Mouse (Mus musculus) cerebellum, adult (tissue): Measurements from ENCODE around the gene Tssc4.

ENCODE experiments used
- ATAC-seq: cut with Nextera tagmentation; 2 replicates; pipeline ENCODE4 v1.9.2; 2017; ENCODE audit warnings: mild to moderate bottlenecking, moderate library complexity, mixed read lengths; ENCODE audit not compliant: insufficient number of reproducible peaks, low FRiP score, low TSS enrichment

Gene Tssc4

DNA sequence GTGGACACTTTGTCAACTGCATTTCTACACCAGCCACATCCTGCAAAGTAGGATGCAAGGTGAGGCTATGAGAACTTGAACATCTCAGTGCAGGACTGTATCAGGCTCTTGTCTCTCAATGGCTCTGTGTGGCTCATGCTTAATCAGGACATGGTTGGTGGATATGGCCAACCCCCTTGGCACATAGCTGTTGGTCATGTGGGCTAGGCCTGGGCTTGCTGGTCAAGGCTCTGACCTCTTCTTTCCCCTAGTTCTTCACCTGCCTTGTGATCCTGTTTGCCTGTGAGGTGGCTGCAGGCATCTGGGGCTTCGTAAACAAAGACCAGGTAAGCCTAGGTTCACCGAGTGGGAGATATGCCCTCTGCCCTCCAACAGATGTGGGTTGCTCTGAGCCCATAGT lies 3.4 kb upstream of the Tssc4 start:
- ATAC-seq, result no peak

DNA sequence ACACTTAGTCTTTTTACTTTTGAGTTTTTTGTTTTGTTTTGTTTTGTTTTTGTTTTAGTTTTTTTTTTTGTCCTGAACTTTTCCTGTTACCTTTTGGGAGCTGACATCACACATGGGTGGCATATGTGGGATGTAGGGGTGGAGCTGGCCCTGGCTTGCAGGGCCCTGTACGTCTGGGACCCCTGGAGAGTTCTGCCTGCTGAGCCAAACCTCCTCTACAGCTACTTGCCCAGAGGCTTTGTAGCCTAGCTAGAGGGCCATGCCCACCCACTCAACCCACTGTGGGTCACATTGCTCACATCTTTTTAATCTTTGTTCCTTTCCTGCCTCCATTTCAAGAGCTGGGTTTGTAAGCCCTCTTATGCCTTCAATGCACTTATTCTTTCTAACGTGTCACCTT lies 1.6 kb upstream of the Tssc4 start:
- ATAC-seq, result no peak

DNA sequence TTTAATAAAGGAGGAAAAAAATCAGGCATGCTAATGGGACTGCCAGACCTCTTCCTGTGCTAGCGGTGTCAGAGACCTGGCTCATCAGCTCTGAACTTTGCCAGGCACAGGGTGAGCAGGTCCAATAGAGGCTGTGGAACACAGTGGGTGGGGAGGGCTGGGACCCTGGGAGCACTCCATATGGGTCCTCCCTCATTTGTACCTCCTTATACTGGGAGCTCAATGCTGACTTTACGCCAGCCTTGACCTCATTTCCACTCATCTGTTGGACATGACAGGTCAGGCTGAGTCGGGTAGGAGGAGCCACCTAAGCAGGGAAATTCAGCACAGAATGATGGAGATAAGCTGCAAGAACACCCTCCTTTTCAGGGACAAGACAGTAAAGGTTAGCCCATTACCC lies 1.2 kb upstream of the Tssc4 start:
- no peak for ATAC-seq

DNA sequence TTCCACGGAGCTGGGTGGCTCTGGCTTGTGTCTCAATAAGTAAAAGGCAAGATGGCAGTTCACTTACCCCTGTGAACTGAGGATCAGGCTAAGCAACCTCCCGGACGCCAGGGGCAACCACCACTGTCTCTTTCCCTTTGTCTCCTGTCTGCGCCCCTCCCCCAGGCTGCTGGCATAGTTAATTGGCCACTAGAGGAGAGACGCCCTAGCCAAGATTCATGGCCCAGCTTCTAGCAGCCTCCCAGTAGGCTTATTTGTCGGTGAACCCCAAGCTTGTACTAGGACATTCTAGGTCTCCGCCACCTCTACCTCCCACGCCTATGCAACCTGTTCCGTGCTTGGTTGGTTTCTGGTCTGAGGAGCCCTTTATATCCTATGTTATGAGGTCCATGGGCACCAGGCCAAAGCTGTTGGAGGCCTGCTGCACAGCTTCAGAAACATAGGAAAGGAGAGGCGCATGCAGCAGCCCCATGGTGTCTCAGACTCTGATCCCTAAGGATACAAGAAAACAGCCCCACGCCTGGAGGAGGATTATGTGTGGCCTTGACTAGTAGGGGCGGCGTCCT lies 650 bp upstream of the Tssc4 start:
- ATAC-seq, result no peak

DNA sequence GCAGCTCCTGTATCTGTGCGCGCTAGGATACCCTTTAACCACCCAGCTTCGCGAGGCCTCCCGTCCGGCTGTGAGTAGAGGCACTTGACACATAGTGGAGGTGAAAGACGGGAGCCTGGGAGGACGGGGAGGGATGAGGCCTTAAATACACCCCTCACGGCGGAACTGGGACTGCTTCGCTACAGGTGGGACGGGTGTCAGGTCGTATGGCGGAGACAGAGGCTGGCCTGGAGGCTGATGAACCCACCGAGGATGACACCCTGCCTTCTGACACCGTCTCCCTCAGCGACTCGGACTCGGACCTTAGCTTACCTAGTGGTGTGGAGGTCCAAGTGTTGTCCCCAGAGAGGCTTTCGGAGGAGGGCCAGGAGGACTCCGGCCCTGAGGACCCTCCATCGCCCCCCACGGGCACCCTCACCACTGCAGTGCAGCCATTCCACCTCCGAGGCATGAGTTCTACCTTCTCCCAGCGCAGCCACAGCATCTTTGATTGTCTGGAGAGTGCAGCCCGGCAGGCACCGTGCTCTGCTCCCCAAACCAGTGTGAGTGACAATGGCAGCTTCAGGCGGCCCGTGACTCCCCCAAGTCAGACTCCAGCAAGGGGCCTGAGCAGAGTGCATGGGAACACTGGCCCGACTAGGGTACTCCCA lies 827 bp downstream of the Tssc4 start:
- ATAC-seq, result no peak

DNA sequence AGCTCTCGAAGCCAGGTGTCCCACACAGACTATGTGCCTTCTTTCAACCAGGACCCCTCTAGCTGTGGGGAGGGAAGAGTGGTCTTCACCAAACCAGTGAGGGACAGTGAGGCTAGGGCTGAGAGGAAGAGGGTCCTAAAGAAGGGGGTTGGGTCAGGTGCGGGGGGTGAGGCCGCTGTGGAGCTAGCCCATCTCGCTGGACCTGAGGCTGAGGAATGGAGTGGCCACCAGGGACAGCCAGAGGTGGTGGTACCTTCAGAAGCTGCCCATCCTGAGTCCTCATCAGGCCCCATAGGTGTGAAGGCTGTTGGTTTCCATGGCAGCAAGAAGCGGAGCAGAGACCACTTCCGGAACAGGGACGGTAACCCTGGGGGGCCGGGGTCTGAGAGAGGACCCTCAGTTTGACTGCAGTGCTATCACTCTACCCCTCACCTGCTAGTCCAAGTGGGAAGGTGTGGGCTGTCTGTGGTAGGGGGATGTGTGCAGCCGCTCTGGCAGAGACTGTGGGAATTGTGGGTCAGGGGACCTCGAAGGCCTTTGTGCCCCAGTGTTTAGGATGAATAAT lies 1.5 kb downstream of the Tssc4 start:
- no peak for ATAC-seq

DNA sequence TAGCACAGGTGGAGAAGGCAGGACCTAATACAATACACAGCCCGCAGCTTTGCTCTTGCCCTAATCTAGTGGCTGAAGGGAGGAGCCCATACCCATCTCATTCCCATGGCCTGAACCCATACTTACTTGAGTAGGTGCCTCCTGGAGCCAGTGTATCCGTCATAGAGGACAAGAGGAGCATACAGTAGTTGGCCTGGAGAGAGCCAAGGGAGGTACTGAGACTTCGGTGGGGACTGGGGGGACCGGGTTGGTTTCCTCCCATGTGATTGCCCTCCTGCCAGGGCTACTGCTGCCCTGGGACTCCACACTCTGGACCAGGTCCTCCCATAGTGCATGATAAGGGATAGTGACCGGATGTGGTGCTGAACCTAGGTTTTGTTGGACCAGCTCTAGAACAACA lies 3.6 kb downstream of the Tssc4 start:
- ATAC-seq, result no peak

DNA sequence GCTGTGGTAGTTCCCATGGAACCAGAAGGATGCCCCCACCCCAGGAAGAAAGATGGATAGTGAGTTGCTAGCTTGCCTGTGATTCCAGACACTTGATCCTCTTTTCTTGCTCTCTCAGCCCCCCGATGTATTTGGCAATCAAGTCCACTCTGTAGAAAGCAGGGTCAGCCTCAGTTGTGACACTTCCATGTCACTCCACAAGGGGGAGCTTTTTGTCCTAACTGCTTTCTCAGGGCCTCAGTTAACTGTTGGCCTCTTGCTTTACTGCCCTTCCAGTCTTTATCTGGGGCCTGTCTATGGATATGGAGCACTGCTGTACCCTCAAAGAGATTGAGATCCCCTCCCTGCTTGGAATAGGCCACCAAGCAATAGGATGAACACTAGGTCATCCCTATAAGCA lies 4.0 kb downstream of the Tssc4 start:
- no peak for ATAC-seq

DNA sequence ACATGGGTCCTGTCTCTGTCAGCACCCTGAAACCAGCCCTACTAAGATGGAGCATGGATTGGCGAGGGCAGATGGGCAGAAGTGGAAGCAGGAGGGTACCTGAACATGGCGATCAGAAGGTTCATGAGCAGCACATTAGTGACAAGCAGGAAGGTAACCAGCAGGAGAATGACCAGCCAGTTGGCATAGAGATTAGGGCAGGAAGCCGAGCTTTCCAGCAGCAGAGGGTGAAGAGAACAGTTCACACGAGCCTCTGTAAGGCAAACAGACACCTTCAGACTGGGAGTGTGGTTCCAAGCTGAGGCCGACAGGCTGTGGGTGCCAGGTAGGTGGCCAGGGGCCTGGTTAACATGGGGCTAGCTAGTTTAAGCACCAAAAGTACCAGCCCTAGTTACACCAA lies 6.3 kb downstream of the Tssc4 start:
- no peak for ATAC-seq

DNA sequence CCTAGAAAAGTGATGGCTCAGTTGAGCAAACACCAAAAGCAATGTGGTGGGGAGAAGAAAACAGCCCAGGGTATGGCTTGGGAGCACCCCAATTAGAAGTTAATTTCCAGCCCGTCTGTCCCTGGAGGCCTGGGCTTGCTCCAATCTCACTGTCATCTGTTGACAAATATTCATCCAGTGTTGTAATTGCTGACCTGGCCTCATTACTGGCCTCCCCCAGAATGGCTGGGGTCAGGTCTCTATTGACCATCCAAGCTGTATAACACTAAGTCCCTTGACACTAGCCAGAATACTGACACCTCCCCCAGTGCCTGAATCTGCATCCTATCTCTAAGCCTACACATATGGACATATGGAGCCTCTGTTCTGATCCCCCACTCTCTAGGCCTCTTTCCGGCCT lies 8.3 kb downstream of the Tssc4 start:
- no peak for ATAC-seq

DNA sequence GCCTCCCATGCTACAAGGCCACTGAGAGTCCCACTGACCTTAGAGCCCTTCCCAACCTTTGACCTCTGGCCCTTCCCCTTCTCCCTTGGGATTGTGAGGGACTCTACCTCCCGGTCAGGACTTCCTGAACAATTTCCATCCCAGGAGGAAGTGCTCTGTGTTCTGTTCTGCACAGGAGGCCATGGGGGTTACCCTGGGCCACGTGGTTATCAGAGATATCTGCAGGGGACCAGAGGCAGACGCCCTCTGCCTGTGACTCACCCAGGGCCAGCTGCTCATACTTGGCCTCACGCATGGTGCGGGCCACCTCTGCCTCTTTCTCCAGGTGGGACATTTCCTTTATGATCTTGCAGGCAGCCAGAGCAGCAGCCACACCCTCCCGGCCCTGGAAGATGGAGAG lies 13.0 kb downstream of the Tssc4 start:
- ATAC-seq, result no peak

DNA sequence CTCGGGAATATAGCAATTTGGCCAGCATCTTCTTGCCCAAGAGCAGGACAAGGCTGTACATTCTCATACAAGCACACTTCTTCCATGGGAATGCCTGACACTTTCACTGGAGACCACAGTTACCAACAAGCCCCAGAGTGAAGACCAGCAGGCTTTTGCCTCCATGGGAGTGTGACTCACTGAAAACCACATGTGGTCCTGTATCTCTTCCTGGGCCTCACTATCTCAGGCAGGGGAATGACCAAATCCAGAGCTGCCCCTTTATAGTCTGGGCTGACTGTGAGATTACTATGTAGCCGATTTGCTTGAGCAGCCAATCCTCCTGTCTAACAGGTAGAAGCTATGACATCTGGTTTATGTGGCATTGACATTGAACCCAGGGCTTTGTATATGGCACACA lies 14.7 kb downstream of the Tssc4 start:
- no peak for ATAC-seq

DNA sequence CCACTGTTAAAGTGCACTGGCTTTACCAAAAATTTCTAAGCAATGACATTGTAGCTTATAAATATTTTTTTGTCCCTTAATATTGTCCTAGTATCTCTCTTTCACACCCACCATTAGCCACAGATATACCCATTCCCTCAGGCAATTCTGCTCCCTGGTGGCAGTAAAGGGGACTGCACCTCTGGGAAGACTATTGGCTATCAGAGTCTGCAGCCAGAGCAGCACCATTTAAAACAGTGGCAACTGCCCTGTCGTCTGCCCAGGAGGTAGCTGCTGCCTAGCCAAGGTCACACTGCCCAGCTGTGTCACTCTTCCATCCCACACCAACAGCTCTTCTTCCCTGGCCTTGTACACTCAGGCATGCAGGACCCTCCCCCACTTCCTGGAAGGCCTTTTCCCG lies 17.3 kb downstream of the Tssc4 start:
- no peak for ATAC-seq

DNA sequence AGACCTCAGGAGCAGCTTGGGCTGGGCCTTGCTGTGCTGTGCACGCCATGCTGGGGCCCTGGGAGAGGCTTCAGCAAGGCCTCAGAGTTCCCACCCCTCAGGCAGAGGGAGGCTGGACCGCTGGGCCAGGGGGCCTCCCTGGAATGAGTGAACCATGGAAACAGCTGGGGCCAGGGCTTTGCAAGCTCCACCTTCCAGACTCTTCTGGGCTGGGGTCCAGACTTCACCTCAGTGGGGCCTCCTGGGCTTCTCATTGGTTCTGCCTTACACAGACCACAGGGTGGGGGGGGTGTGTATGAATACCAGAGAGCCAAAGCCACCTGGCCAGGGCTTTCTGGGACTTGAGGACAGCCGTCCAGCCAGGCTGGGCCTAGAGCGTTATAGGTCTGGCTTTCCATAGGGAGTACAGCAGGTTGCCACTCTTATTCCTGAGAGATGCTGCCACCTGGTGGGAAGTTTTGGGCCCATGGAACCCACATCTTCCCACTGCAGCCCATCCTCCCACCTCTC lies 18.1 kb downstream of the Tssc4 start:
- no peak for ATAC-seq

DNA sequence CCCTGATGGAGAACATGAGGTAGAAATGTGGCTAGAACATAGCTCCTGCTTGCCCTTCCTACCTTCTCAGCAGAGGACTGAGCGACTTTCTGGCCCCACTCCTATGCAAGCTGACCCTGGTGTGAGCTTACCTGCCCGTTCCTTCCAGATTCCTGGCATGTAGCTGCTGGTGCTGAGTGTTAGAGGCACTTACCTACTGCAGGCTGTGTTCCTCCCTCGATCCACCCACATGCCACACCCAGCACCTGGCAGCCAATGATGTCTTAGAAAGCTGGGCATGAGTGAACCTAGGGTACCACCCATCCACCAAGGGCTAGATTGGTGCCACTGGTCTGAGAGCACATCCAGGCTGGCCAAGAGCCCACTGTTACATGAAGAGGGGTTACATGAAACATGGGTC lies 24.8 kb downstream of the Tssc4 start:
- ATAC-seq, result no peak

DNA sequence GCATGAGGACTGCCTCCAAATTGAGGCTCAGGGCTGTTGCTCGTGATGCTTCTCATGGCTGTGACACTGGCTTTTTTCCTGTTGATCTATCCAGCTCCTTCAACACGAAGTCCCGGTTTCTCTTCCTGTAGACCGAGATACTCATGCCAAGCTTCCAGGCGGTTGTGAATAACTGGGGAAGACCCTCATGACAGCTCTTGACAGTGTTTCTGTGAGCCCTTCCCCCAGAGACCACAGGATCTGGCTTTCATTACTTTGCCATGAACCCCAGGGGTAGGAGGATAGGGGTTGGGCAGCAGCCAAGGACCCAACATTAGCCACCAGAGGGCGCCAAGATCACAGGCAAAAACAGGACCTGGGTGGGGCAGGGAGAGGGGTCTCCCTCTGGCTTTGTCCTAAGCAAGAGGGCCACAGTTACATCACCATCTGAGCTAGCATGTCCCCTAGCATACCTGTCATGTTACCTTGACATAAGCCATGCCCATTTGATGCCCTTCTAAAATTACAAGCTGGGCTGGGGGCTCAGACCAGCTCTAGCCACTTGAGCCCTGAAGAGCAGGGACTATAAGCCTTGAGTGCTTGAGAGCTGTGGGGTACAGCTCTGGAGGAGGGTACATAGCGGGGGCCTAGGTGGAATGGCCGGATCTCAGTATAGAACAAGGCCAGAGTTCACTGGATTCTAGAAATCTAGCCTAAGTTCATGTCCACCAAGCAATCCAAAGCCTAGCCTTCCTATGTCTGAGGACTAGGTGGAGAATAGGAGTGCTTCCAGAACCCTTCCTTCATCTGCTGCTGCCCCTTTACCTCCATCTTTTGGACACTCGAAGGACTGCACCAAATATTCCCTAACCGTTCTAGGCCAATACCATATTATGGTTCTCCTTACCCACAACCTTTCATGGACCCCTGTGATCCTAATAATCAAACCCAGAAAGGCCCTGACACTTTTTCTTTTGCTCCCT lies 25.8 kb downstream of the Tssc4 start, which contains the start of gene Trpm5:
Trpm5 (minus strand) TSS at position 51 of the 962 bp plus-strand sequence.
- no peak for ATAC-seq

DNA sequence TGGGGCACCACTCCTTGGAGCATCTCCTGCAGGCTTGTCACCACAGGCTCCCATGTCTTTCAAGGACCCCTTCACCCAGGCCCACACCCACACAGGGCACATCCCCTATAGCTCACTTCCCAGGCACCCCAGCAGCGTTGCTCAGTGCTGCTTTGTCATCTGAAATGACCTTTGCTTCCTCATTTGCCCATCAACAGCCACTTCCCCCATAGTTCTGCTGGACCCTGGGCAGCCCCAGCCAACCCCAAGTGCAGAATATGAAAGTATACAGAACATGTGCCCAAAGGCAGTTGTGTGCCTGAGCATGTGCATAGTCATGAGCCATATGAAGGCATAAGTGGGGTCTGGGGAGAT lies 26.5 kb downstream of the Tssc4 start:
- no peak for ATAC-seq

DNA sequence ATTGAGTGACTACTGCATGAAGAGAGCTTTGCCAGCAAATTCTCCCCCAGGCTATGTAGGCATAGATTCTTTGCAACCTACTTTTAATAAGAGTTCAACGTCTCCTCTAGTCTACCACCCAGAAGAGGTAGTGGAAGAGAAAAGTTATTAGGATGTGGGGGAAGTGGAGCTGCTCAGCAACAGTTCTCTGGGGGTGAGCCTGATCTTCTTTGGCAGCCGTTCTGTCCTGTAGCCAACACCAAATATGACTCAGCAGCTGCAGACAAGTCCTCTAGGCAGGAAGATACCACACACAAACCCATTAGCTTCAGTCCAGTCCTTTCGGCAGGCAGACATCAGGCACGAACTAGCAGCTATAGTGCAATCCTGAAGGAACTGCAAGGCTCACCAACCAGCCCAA lies 31.7 kb downstream of the Tssc4 start:
- no peak for ATAC-seq

DNA sequence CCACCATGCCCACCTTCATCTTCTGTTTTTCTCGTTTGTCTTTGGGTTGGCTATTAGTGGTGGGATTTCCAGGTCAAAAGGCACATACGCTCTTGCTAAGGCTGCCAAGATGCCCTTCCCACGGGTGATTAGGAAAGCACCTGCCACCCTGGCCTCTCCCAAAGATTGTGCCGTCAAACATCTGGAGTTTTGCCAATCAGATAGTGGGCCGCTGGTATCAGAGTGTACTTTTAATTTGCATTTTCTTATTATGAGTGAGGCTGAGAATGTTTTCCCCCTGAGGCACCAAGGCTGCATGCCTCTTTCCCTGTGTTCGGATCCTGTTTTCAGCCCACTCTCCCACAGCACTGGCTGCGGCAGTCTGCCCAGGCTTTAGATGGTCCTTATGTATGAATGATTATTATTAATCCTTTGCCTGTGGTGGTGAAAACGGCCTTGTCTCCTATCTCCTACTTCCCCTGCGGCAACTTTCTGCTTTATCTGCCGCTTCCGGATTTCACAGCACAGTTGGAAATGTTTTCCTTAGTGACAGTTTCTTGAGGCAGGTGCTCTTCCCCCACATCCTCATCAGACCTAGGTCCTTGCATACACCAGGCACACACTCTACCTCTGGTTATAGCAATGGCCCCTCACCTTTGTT lies 36.3 kb downstream of the Tssc4 start:
- ATAC-seq, result no peak

DNA sequence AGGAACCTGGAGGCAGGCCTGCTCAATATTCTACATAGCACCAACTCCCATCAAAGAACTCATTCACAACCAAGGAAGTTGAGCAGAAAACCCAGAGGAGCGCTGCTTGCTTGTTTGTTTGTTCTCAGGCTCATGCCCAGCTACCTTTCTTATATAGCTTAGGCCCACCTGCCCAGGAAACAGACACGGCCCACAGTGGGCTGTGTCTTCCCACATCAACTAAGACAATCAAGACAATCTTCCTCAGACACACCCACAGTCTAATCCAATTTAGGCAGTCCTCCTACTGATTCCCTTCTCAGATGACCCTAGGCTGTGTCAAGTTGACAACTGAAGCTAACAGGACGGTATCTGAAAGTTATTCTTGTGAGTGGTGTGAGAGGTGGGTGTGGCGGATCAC lies 37.0 kb downstream of the Tssc4 start, which contains the start of gene Kcnq1:
Kcnq1 (plus strand) TSS at position 301 of the 400 bp plus-strand sequence.
- no peak for ATAC-seq
